Mouse (Mus musculus): Measurements from ENCODE around the gene Ric8a.
"Not testable (repeated sequence)": the region's sequence is repeated elsewhere in the genome, so short reads cannot be mapped to it uniquely, and the experiment has no call there.

Ric8a gene

GRCm38 (mm10) chr7:140890636-140891035 lies 33.9 kb downstream of the Ric8a start:
- not testable (repeated sequence) for DNase-seq (ENCODE audit: low spot score in 2 of 2)

GRCm38 (mm10) chr7:140894031-140894430 lies 37.3 kb downstream of the Ric8a start:
- DNase-seq (ENCODE audit: low spot score in 2 of 2) = no peak

GRCm38 (mm10) chr7:140894611-140895010 lies 37.9 kb downstream of the Ric8a start:
- DNase-seq (ENCODE audit: low spot score in 2 of 2) = no peak

GRCm38 (mm10) chr7:140897863-140898262 lies 41.1 kb downstream of the Ric8a start:
- no peak for DNase-seq (ENCODE audit: low spot score in 2 of 2)

GRCm38 (mm10) chr7:140899121-140899520 lies 42.4 kb downstream of the Ric8a start:
- DNase-seq (ENCODE audit: low spot score in 2 of 2) = no peak

- DNase-seq (ENCODE audit: low spot score in 2 of 2) = no peak
These were observed 43.5 kb downstream of the Ric8a start, which contains the start of gene Cox8b for GRCm38 (mm10) chr7:140900220-140900619. Gene Cox8b (minus strand): TSS chr7:140900446.

GRCm38 (mm10) chr7:140902036-140902875 lies 45.5 kb downstream of the Ric8a start:
- DNase-seq (ENCODE audit: low spot score in 2 of 2) = no peak

GRCm38 (mm10) chr7:140903212-140903611 lies 46.5 kb downstream of the Ric8a start:
- peak; percentile 24 to 75 for DNase-seq (ENCODE audit: low spot score in 2 of 2)

- DNase-seq (ENCODE audit: low spot score in 2 of 2) = no peak
These were observed 48.9 kb downstream of the Ric8a start for GRCm38 (mm10) chr7:140905642-140906081.

GRCm38 (mm10) chr7:140907131-140907530 lies 50.4 kb downstream of the Ric8a start:
- DNase-seq (ENCODE audit: low spot score in 2 of 2) = no peak

- no peak for DNase-seq (ENCODE audit: low spot score in 2 of 2)
These were observed 50.9 kb downstream of the Ric8a start for GRCm38 (mm10) chr7:140907697-140908096.

GRCm38 (mm10) chr7:140908181-140908580 lies 51.4 kb downstream of the Ric8a start:
- no peak for DNase-seq (ENCODE audit: low spot score in 2 of 2)

- DNase-seq (ENCODE audit: low spot score in 2 of 2) = peak; percentile 60 to 76
These were observed 51.9 kb downstream of the Ric8a start for GRCm38 (mm10) chr7:140908634-140909107.

- no peak for DNase-seq (ENCODE audit: low spot score in 2 of 2)
These were observed 55.5 kb downstream of the Ric8a start for GRCm38 (mm10) chr7:140912293-140912692.

GRCm38 (mm10) chr7:140912846-140913482 lies 56.2 kb downstream of the Ric8a start:
- no peak for DNase-seq (ENCODE audit: low spot score in 2 of 2)

All from urinary bladder, adult 18-20 months (tissue).